Mouse (Mus musculus): Measurements from ENCODE around the gene Akna.

The Akna gene

GRCm38 (mm10) chr4:63383474-63383873 is 19.7 kb downstream of the Akna start:
- no peak for DNase-seq (ENCODE audit: extremely low spot score)

- no peak for DNase-seq (ENCODE audit: extremely low spot score)
Measured at GRCm38 (mm10) chr4:63382676-63383369, 20.3 kb downstream of the Akna start.

GRCm38 (mm10) chr4:63377483-63377882 is 25.7 kb downstream of the Akna start:
- DNase-seq (ENCODE audit: extremely low spot score) = no peak

- DNase-seq (ENCODE audit: extremely low spot score) = no peak
Measured at GRCm38 (mm10) chr4:63375367-63375766, 27.8 kb downstream of the Akna start.

- no peak for DNase-seq (ENCODE audit: extremely low spot score)
Measured at GRCm38 (mm10) chr4:63374331-63374730, 28.8 kb downstream of the Akna start.

GRCm38 (mm10) chr4:63373404-63373803 is 29.8 kb downstream of the Akna start:
- no peak for DNase-seq (ENCODE audit: extremely low spot score)

- DNase-seq (ENCODE audit: extremely low spot score) = peak; percentile 36
Measured at GRCm38 (mm10) chr4:63371890-63372289, 31.3 kb downstream of the Akna start.

- no peak for DNase-seq (ENCODE audit: extremely low spot score)
Measured at GRCm38 (mm10) chr4:63370897-63371296, 32.3 kb downstream of the Akna start.

- DNase-seq (ENCODE audit: extremely low spot score) = peak; percentile 81
Measured at GRCm38 (mm10) chr4:63368577-63368976, 34.6 kb downstream of the Akna start.

GRCm38 (mm10) chr4:63362150-63362549 is 41.0 kb downstream of the Akna start, which contains the start of gene Orm2:
Gene Orm2, plus strand, starts transcription at chr4:63362449.
- no peak for DNase-seq (ENCODE audit: extremely low spot score)

- no peak for DNase-seq (ENCODE audit: extremely low spot score)
Measured at GRCm38 (mm10) chr4:63359861-63360260, 43.3 kb downstream of the Akna start.

- no peak for DNase-seq (ENCODE audit: extremely low spot score)
Measured at GRCm38 (mm10) chr4:63356981-63357570, 46.1 kb downstream of the Akna start.

GRCm38 (mm10) chr4:63355877-63356665 is 47.1 kb downstream of the Akna start, which contains the start of gene Orm3:
Gene Orm3, plus strand, starts transcription at chr4:63356162.
- DNase-seq (ENCODE audit: extremely low spot score) = no peak

- DNase-seq (ENCODE audit: extremely low spot score) = no peak
Measured at GRCm38 (mm10) chr4:63348524-63348923, 54.6 kb downstream of the Akna start.

- DNase-seq (ENCODE audit: extremely low spot score) = no peak
Measured at GRCm38 (mm10) chr4:63346659-63347058, 56.5 kb downstream of the Akna start.

- no peak for DNase-seq (ENCODE audit: extremely low spot score)
Measured at GRCm38 (mm10) chr4:63345261-63345660, 57.9 kb downstream of the Akna start.

- DNase-seq (ENCODE audit: extremely low spot score) = no peak
Measured at GRCm38 (mm10) chr4:63344295-63344694, 58.9 kb downstream of the Akna start, which contains the start of gene Orm1. Gene Orm1, plus strand, starts transcription at chr4:63344560.

- DNase-seq (ENCODE audit: extremely low spot score) = no peak
Measured at GRCm38 (mm10) chr4:63343608-63344007, 59.5 kb downstream of the Akna start.

GRCm38 (mm10) chr4:63342491-63342890 is 60.7 kb downstream of the Akna start:
- no peak for DNase-seq (ENCODE audit: extremely low spot score)

GRCm38 (mm10) chr4:63338414-63339076 is 64.6 kb downstream of the Akna start:
- DNase-seq (ENCODE audit: extremely low spot score) = no peak

- DNase-seq (ENCODE audit: extremely low spot score) = no peak
Measured at GRCm38 (mm10) chr4:63333403-63333802, 69.8 kb downstream of the Akna start.

- no peak for DNase-seq (ENCODE audit: extremely low spot score)
Measured at GRCm38 (mm10) chr4:63323275-63323815, 79.8 kb downstream of the Akna start.

Measured in embryo, embryonic 9.5 days (tissue).